Mouse (Mus musculus): ENCODE measurements around the gene Adh4.
A peak's percentile ranks its signal among the peaks of the same experiment; 100 is the strongest.
"Not testable (repeated sequence)": the region's sequence is repeated elsewhere in the genome, so short reads cannot be mapped to it uniquely, and the experiment has no call there.

Adh4 gene

GRCm38 (mm10) chr3:138448077-138448860 lies 33.0 kb downstream of the Adh4 start:
- no peak for DNase-seq

- no peak for DNase-seq
Measured at GRCm38 (mm10) chr3:138452169-138452568, 36.9 kb downstream of the Adh4 start.

GRCm38 (mm10) chr3:138454234-138454633 lies 39.0 kb downstream of the Adh4 start:
- no peak for DNase-seq

GRCm38 (mm10) chr3:138454711-138455435 lies 39.6 kb downstream of the Adh4 start:
- no peak for DNase-seq

GRCm38 (mm10) chr3:138458441-138458840 lies 43.2 kb downstream of the Adh4 start:
- DNase-seq: no peak

- DNase-seq: peak; percentile 61 to 62
Measured at GRCm38 (mm10) chr3:138460260-138460659, 45.0 kb downstream of the Adh4 start.

- no peak for DNase-seq
Measured at GRCm38 (mm10) chr3:138461832-138462231, 46.6 kb downstream of the Adh4 start.

GRCm38 (mm10) chr3:138463137-138463536 lies 47.9 kb downstream of the Adh4 start:
- DNase-seq: peak; percentile 50 to 53

GRCm38 (mm10) chr3:138463807-138464206 lies 48.5 kb downstream of the Adh4 start:
- no peak for DNase-seq

GRCm38 (mm10) chr3:138464573-138465147 lies 49.4 kb downstream of the Adh4 start:
- DNase-seq: no peak

- not testable (repeated sequence) for DNase-seq
Measured at GRCm38 (mm10) chr3:138466656-138467055, 51.4 kb downstream of the Adh4 start.

GRCm38 (mm10) chr3:138471066-138471465 lies 55.8 kb downstream of the Adh4 start:
- no peak for DNase-seq

GRCm38 (mm10) chr3:138479489-138479888 lies 64.2 kb downstream of the Adh4 start:
- no peak for DNase-seq

All from cerebellum, postnatal 10 days (tissue).